Mouse (Mus musculus) MEL (cell line): ENCODE measurements around the gene Coq8b. TPM values are rescaled to one million over a fixed set of nuclear protein-coding genes. Genes with fewer than 3 reads are reported as not detected.
A peak's percentile ranks its signal among the peaks of the same experiment; 100 is the strongest.

Source experiments
- DNase-seq: peaks from one replicate; pipeline ENCODE4 v3.0.0; 2011; ENCODE audit warnings: low read depth, low spot score
- H3K27ac ChIP-seq: 2 replicates; pipeline ENCODE4 v1.5.1; 2012; ENCODE audit warnings: low read depth, mild to moderate bottlenecking, control low read depth, low read length, moderate library complexity; ENCODE audit not compliant: control insufficient read depth
- H3K27me3 ChIP-seq, 2 experiments: fragments of 150-350 bp in 1 of 2; sonication (generic) in 1 of 2; 2 replicates each; pipeline ENCODE4 v1.6.1; 2012; ENCODE audit warnings: low read length in 2 of 2, mild to moderate bottlenecking in 2 of 2, improper control_type of control experiment in 1 of 2, moderate library complexity in 1 of 2; ENCODE audit not compliant: insufficient read depth in 2 of 2, control insufficient read depth in 1 of 2
- H3K36me3 ChIP-seq, 2 experiments: 2 replicates each; pipeline ENCODE4 v1.6.1; 2012 to 2014; ENCODE audit warnings: low read length in 2 of 2, improper control_type of control experiment in 1 of 2, inconsistent platforms in 1 of 2, mild to moderate bottlenecking in 1 of 2; ENCODE audit not compliant: insufficient read depth in 2 of 2, control insufficient read depth in 1 of 2
- H3K4me1 ChIP-seq, 2 experiments: fragments of 150-350 bp in 1 of 2; sonication (generic) in 1 of 2; 2 replicates each; pipeline ENCODE4 v1.6.1; 2012; ENCODE audit warnings: low read length in 2 of 2, improper control_type of control experiment in 1 of 2, mild to moderate bottlenecking in 1 of 2; ENCODE audit not compliant: insufficient read depth in 2 of 2, control insufficient read depth in 1 of 2
- H3K4me3 ChIP-seq, 2 experiments: fragments of 150-350 bp in 1 of 2; sonication (generic) in 1 of 2; 2 replicates each; pipeline ENCODE4 v1.5.1; 2012; ENCODE audit warnings: low read depth in 2 of 2, low read length in 2 of 2, mild to moderate bottlenecking in 2 of 2, moderate library complexity in 2 of 2, control low read depth in 1 of 2, improper control_type of control experiment in 1 of 2; ENCODE audit not compliant: control insufficient read depth in 1 of 2, insufficient read depth in 1 of 2
- H3K79me2 ChIP-seq: 2 replicates; pipeline ENCODE4 v1.6.1; 2012; ENCODE audit warnings: mild to moderate bottlenecking, low read length, moderate library complexity; ENCODE audit not compliant: control insufficient read depth, poor library complexity, insufficient read depth
- H3K9ac ChIP-seq: 2 replicates; pipeline ENCODE4 v1.6.1; 2012; ENCODE audit warnings: low read depth, mild to moderate bottlenecking, control low read depth, low read length, moderate library complexity; ENCODE audit not compliant: control insufficient read depth, poor library complexity, severe bottlenecking
- H3K9me3 ChIP-seq: fragments of 150-350 bp; sonication (generic); replicated peaks from 2 replicates; pipeline ENCODE4 v1.6.1; 2012; ENCODE audit warnings: mild to moderate bottlenecking, low read length, improper control_type of control experiment, moderate library complexity; ENCODE audit not compliant: insufficient read depth
- BHLHE40 ChIP-seq: IDR thresholded peaks from 2 replicates; pipeline ENCODE4 v1.6.1; 2012; ENCODE audit warnings: low read depth, mild to moderate bottlenecking, inconsistent platforms, low read length, improper control_type of control experiment, borderline replicate concordance
- CHD1 ChIP-seq: IDR thresholded peaks from 2 replicates; pipeline ENCODE4 v1.6.1; 2012; ENCODE audit warnings: low read depth, mild to moderate bottlenecking, inconsistent platforms, low read length, improper control_type of control experiment
- CHD2 ChIP-seq: IDR thresholded peaks from 2 replicates; pipeline ENCODE4 v1.6.1; 2011; ENCODE audit warnings: low read length, improper control_type of control experiment
- CTCF ChIP-seq, 3 experiments: IDR thresholded peaks in 2 of 3; conservative IDR thresholded peaks in 1 of 3; 2 replicates each; pipeline ENCODE4 v1.5.1; 2011 to 2012; ENCODE audit warnings: low read length in 3 of 3, low read depth in 2 of 3, mild to moderate bottlenecking in 2 of 3, improper control_type of control experiment in 1 of 3, inconsistent platforms in 1 of 3, mixed read lengths in 1 of 3, moderate library complexity in 1 of 3; ENCODE audit not compliant: control insufficient read depth in 1 of 3, insufficient read depth in 1 of 3, poor library complexity in 1 of 3, severe bottlenecking in 1 of 3
- E2F4 ChIP-seq: IDR thresholded peaks from 2 replicates; pipeline ENCODE4 v1.6.1; 2011; ENCODE audit warnings: low read depth, low read length, improper control_type of control experiment, borderline replicate concordance
- ELF1 ChIP-seq: IDR thresholded peaks from 2 replicates; pipeline ENCODE4 v1.6.1; 2014; ENCODE audit warnings: low read depth, mild to moderate bottlenecking, inconsistent platforms, low read length, improper control_type of control experiment, moderate library complexity
- EP300 ChIP-seq, 2 experiments: IDR thresholded peaks; 2 replicates each; pipeline ENCODE4 v1.6.1; 2011; ENCODE audit warnings: improper control_type of control experiment in 2 of 2, low read length in 2 of 2, low read depth in 1 of 2, mild to moderate bottlenecking in 1 of 2
- ETS1 ChIP-seq: IDR thresholded peaks from 2 replicates; pipeline ENCODE4 v1.6.1; 2012; ENCODE audit warnings: low read depth, mild to moderate bottlenecking, inconsistent platforms, low read length, improper control_type of control experiment, moderate library complexity
- GABPA ChIP-seq: IDR thresholded peaks from 2 replicates; pipeline ENCODE4 v1.6.1; 2012; ENCODE audit warnings: low read depth, mild to moderate bottlenecking, inconsistent platforms, low read length, improper control_type of control experiment, moderate library complexity
- HCFC1 ChIP-seq: IDR thresholded peaks from 2 replicates; pipeline ENCODE4 v1.6.1; 2012; ENCODE audit warnings: low read depth, mild to moderate bottlenecking, inconsistent platforms, low read length, improper control_type of control experiment, moderate library complexity
- JUND ChIP-seq: IDR thresholded peaks from 2 replicates; pipeline ENCODE4 v1.6.1; 2011; ENCODE audit warnings: low read depth, mild to moderate bottlenecking, improper control_type of control experiment, low read length
- KAT2A ChIP-seq: conservative IDR thresholded peaks from 2 replicates; pipeline ENCODE4 v1.6.1; 2012; ENCODE audit warnings: low read depth, low read length, improper control_type of control experiment, inconsistent platforms
- MAFK ChIP-seq: IDR thresholded peaks from 2 replicates; pipeline ENCODE4 v1.6.1; 2011; ENCODE audit warnings: low read depth, mild to moderate bottlenecking, low read length, improper control_type of control experiment, borderline replicate concordance
- MAX ChIP-seq: IDR thresholded peaks from 2 replicates; pipeline ENCODE4 v1.6.1; 2011; ENCODE audit warnings: low read length, improper control_type of control experiment
- MAZ ChIP-seq: IDR thresholded peaks from 2 replicates; pipeline ENCODE4 v1.6.1; 2012; ENCODE audit warnings: low read depth, mild to moderate bottlenecking, inconsistent platforms, low read length, improper control_type of control experiment
- MXI1 ChIP-seq: IDR thresholded peaks from 2 replicates; pipeline ENCODE4 v1.6.1; 2011; ENCODE audit warnings: mild to moderate bottlenecking, low read depth, low read length, improper control_type of control experiment
- MYB ChIP-seq: IDR thresholded peaks from 2 replicates; pipeline ENCODE4 v1.6.1; 2011; ENCODE audit warnings: mild to moderate bottlenecking, low read depth, low read length, improper control_type of control experiment
- MYC ChIP-seq: IDR thresholded peaks from 2 replicates; pipeline ENCODE4 v1.6.1; 2011; ENCODE audit warnings: low read depth, mild to moderate bottlenecking, low read length, improper control_type of control experiment, moderate library complexity
- NRF1 ChIP-seq: IDR thresholded peaks from 2 replicates; pipeline ENCODE4 v1.6.1; 2014; ENCODE audit warnings: low read depth, mild to moderate bottlenecking, inconsistent platforms, low read length, improper control_type of control experiment, moderate library complexity; ENCODE audit not compliant: poor library complexity, insufficient read depth, severe bottlenecking
- POLR2A ChIP-seq, 2 experiments: IDR thresholded peaks; 2 replicates each; pipeline ENCODE4 v1.6.1; 2011 to 2012; ENCODE audit warnings: low read length in 2 of 2, mild to moderate bottlenecking in 2 of 2, control low read depth in 1 of 2, improper control_type of control experiment in 1 of 2, low read depth in 1 of 2, moderate library complexity in 1 of 2; ENCODE audit not compliant: control insufficient read depth in 1 of 2, insufficient read depth in 1 of 2, poor library complexity in 1 of 2
- POLR2AphosphoS2 ChIP-seq: IDR thresholded peaks from 2 replicates; pipeline ENCODE4 v1.6.1; 2011; ENCODE audit warnings: low read length, improper control_type of control experiment
- POLR2AphosphoS5 ChIP-seq: IDR thresholded peaks from 2 replicates; pipeline ENCODE4 v1.6.1; 2012; ENCODE audit warnings: low read depth, borderline replicate concordance, mild to moderate bottlenecking, inconsistent platforms, low read length, moderate library complexity, mixed read lengths
- RAD21 ChIP-seq: IDR thresholded peaks from 2 replicates; pipeline ENCODE4 v1.6.1; 2011; ENCODE audit warnings: mild to moderate bottlenecking, low read depth, low read length, improper control_type of control experiment
- RCOR1 ChIP-seq: IDR thresholded peaks from 2 replicates; pipeline ENCODE4 v1.6.1; 2012; ENCODE audit warnings: low read depth, mild to moderate bottlenecking, inconsistent platforms, low read length, improper control_type of control experiment
- SIN3A ChIP-seq: IDR thresholded peaks from 2 replicates; pipeline ENCODE4 v1.6.1; 2012; ENCODE audit warnings: low read length, improper control_type of control experiment, inconsistent platforms
- SMC3 ChIP-seq: IDR thresholded peaks from 2 replicates; pipeline ENCODE4 v1.6.1; 2011; ENCODE audit warnings: low read depth, low read length, improper control_type of control experiment
- TAL1 ChIP-seq: IDR thresholded peaks from 2 replicates; pipeline ENCODE4 v1.6.1; 2012; ENCODE audit warnings: mild to moderate bottlenecking, inconsistent platforms, low read length, moderate library complexity, mixed read lengths
- TBP ChIP-seq: IDR thresholded peaks from 2 replicates; pipeline ENCODE4 v1.8.0; 2011; ENCODE audit warnings: low read depth, low read length, improper control_type of control experiment
- TCF12 ChIP-seq: IDR thresholded peaks from 2 replicates; pipeline ENCODE4 v1.6.1; 2014; ENCODE audit warnings: low read depth, mild to moderate bottlenecking, inconsistent platforms, low read length, improper control_type of control experiment, moderate library complexity
- UBTF ChIP-seq: IDR thresholded peaks from 2 replicates; pipeline ENCODE4 v1.6.1; 2012; ENCODE audit warnings: low read depth, mild to moderate bottlenecking, inconsistent platforms, low read length, improper control_type of control experiment, moderate library complexity, borderline replicate concordance; ENCODE audit not compliant: insufficient read depth
- USF1 ChIP-seq: IDR thresholded peaks from 2 replicates; pipeline ENCODE4 v1.6.1; 2014; ENCODE audit warnings: low read depth, mild to moderate bottlenecking, inconsistent platforms, low read length, improper control_type of control experiment, moderate library complexity
- USF2 ChIP-seq, 2 experiments: IDR thresholded peaks; 2 replicates each; pipeline ENCODE4 v1.6.1; 2011 to 2012; ENCODE audit warnings: improper control_type of control experiment in 2 of 2, low read length in 2 of 2, borderline replicate concordance in 1 of 2, inconsistent platforms in 1 of 2, low read depth in 1 of 2, mild to moderate bottlenecking in 1 of 2; ENCODE audit not compliant: insufficient read depth in 1 of 2
- ZC3H11A ChIP-seq: IDR thresholded peaks from 2 replicates; pipeline ENCODE4 v1.6.1; 2012; ENCODE audit warnings: low read depth, mild to moderate bottlenecking, inconsistent platforms, low read length, improper control_type of control experiment
- ZMIZ1 ChIP-seq: IDR thresholded peaks from 2 replicates; pipeline ENCODE4 v1.6.1; 2012; ENCODE audit warnings: low read depth, mild to moderate bottlenecking, inconsistent platforms, low read length, improper control_type of control experiment, moderate library complexity
- ZNF384 ChIP-seq: IDR thresholded peaks from 2 replicates; pipeline ENCODE4 v1.6.1; 2012; ENCODE audit warnings: low read depth, mild to moderate bottlenecking, inconsistent platforms, low read length, improper control_type of control experiment
- polyA plus RNA-seq, 2 experiments: library from polyadenylated mRNA; stranded (reverse) in 1 of 2; unstranded in 1 of 2; fragments of >175 nt in 1 of 2; fragments of >200 nt in 1 of 2; gene quantifications; 2 replicates each; pipeline versions ENCODE4 v1.2.1 to v1.2.4; 2012; ENCODE audit warnings: low replicate concordance in 2 of 2, low read depth in 1 of 2; ENCODE audit not compliant: insufficient read length in 2 of 2, insufficient read depth in 1 of 2, missing spikeins in 1 of 2
- total RNA-seq: library from RNA; depleted of rRNA; stranded (reverse); fragments of 300-350 nt; gene quantifications from 2 replicates; pipeline ENCODE4 v1.2.3, GENCODE M21; 2012

The Coq8b gene
- total and polyA plus RNA-seq, 3 experiments = 13.8 to 22.7 TPM; not detected in 1

- no peaks in the 10 kb centered on the region for H3K36me3 ChIP-seq
- H3K9me3 ChIP-seq = no peaks in the 10 kb centered on the region
- TF ChIP-seq KAT2A = no peak
- no peak for TF ChIP-seq MYC
- no peak for TF ChIP-seq JUND
- TF ChIP-seq RCOR1 = no peak
- no peak for TF ChIP-seq NRF1
- no peak for TF ChIP-seq POLR2A (IDR thresholded peaks at IDR 0.05; ENCODE audit: control insufficient read depth in 1 of 2, insufficient read depth in 1 of 2, low read depth in 1 of 2, low read length in 2 of 2, poor library complexity in 1 of 2)
- no peak for TF ChIP-seq POLR2AphosphoS5
- no peak for TF ChIP-seq USF1
- peak; percentile 71 for TF ChIP-seq ZC3H11A
- TF ChIP-seq CTCF (IDR thresholded peaks at IDR 0.05 in 2 of 3, conservative IDR thresholded peaks at IDR 0.05 in 1 of 3; ENCODE audit: control insufficient read depth in 1 of 3, insufficient read depth in 1 of 3, low read depth in 2 of 3, low read length in 3 of 3, poor library complexity in 1 of 3, severe bottlenecking in 1 of 3) = peak; percentile 57 to 78 (median 64)
- TF ChIP-seq MAX = no peak
- TF ChIP-seq UBTF = no peak
- TF ChIP-seq HCFC1 = no peak
- no peak for TF ChIP-seq MAFK
- TF ChIP-seq TCF12 = no peak
- no peak for TF ChIP-seq ZMIZ1
- TF ChIP-seq CHD2 = no peak
- TF ChIP-seq CHD1 = no peak
- TF ChIP-seq RAD21 = peak; percentile 69
- no peak for TF ChIP-seq TBP
- TF ChIP-seq SIN3A = no peak
- TF ChIP-seq BHLHE40 = no peak
- no peak for TF ChIP-seq MYB
- no peak for TF ChIP-seq ETS1
- peak; percentile 74 for TF ChIP-seq SMC3
- no peak for TF ChIP-seq EP300 (IDR thresholded peaks at IDR 0.05; ENCODE audit: low read depth in 1 of 2, low read length in 2 of 2)
- TF ChIP-seq GABPA = no peak
- no peak for TF ChIP-seq E2F4
- TF ChIP-seq MXI1 = no peak
- no peak for TF ChIP-seq ZNF384
- no peak for TF ChIP-seq MAZ
- no peak for TF ChIP-seq USF2 (IDR thresholded peaks at IDR 0.05; ENCODE audit: borderline replicate concordance in 1 of 2, insufficient read depth in 1 of 2, low read depth in 1 of 2, low read length in 2 of 2)
- TF ChIP-seq TAL1 = no peak
- no peak for TF ChIP-seq POLR2AphosphoS2
- no peak for TF ChIP-seq ELF1
- no peaks in the 10 kb centered on the region for H3K79me2 ChIP-seq
- no peaks in the 10 kb centered on the region for H3K4me1 ChIP-seq
- H3K9ac ChIP-seq = no peak overlapping the region
- H3K27me3 ChIP-seq = no peaks in the 10 kb centered on the region
- no peak overlapping the region for H3K27ac ChIP-seq
- H3K4me3 ChIP-seq = no peak overlapping the region
- peak; percentile 58 for DNase-seq
Measured at GRCm38 (mm10) chr7:27277191-27277590, 44.4 kb downstream of the Coq8b start.
